Mouse (Mus musculus): Measurements from ENCODE around the gene Panx2. TPM values are rescaled to one million over a fixed set of nuclear protein-coding genes. Genes with fewer than 3 reads are reported as not detected.

The Panx2 gene
- polyA plus RNA-seq, 1 experiment from 2014 or later: 0.71 TPM

GRCm38 (mm10) chr15:89100823-89101222 lies 41.3 kb downstream of the Panx2 start:
- Histone ChIP-seq H3K4me3 (ENCODE audit: low read depth, low read length) (no peak overlapping the region), H3K9me3 (ENCODE audit: control insufficient read depth, low read length) (no peaks in the 10 kb centered on the region), H3K27ac (ENCODE audit: low read depth, low read length) (no peak overlapping the region), H3K4me2 (ENCODE audit: low read depth, low read length, severe bottlenecking) (no peak overlapping the region), H3K27me3 (ENCODE audit: control insufficient read depth, insufficient read depth, low read length) (no peaks in the 10 kb centered on the region), H3K36me3 (ENCODE audit: control insufficient read depth, insufficient read depth, low read length) (peaks cover 30% of the 10 kb centered on the region), H3K4me1 (replicated peaks; ENCODE audit: control insufficient read depth, insufficient read depth, low read length) (no peaks in the 10 kb centered on the region), H3K9ac (ENCODE audit: low read length) (no peak overlapping the region)
- no peak for DNase-seq (ENCODE audit: low spot score)
- 93% methylated on average over 12 of the region's 12 CpGs for WGBS
- ATAC-seq (replicated peaks; ENCODE audit: low FRiP score): no peak

- H3K9me3 ChIP-seq (ENCODE audit: control insufficient read depth, low read length): no peaks in the 10 kb centered on the region
- WGBS: 69% methylated on average over 5 of the region's 5 CpGs
- H3K4me2 ChIP-seq (ENCODE audit: low read depth, low read length, severe bottlenecking): no peak overlapping the region
- H3K27ac ChIP-seq (ENCODE audit: low read depth, low read length): no peak overlapping the region
- H3K9ac ChIP-seq (ENCODE audit: low read length): no peak overlapping the region
- ATAC-seq (replicated peaks; ENCODE audit: low FRiP score) (no peak), DNase-seq (ENCODE audit: low spot score) (no peak)
- no peaks in the 10 kb centered on the region for H3K4me1 ChIP-seq (replicated peaks; ENCODE audit: control insufficient read depth, insufficient read depth, low read length)
- H3K4me3 ChIP-seq (ENCODE audit: low read depth, low read length): no peak overlapping the region
- no peaks in the 10 kb centered on the region for H3K27me3 ChIP-seq (ENCODE audit: control insufficient read depth, insufficient read depth, low read length)
- H3K36me3 ChIP-seq (ENCODE audit: control insufficient read depth, insufficient read depth, low read length): peaks cover 24% of the 10 kb centered on the region
Observed at GRCm38 (mm10) chr15:89102646-89103045, 43.1 kb downstream of the Panx2 start.

GRCm38 (mm10) chr15:89103921-89104320 lies 44.4 kb downstream of the Panx2 start:
- Histone ChIP-seq H3K27me3 (ENCODE audit: control insufficient read depth, insufficient read depth, low read length) (no peaks in the 10 kb centered on the region), H3K9ac (ENCODE audit: low read length) (no peak overlapping the region), H3K9me3 (ENCODE audit: control insufficient read depth, low read length) (no peaks in the 10 kb centered on the region), H3K4me3 (ENCODE audit: low read depth, low read length) (no peak overlapping the region), H3K4me2 (ENCODE audit: low read depth, low read length, severe bottlenecking) (no peak overlapping the region), H3K4me1 (replicated peaks; ENCODE audit: control insufficient read depth, insufficient read depth, low read length) (no peaks in the 10 kb centered on the region), H3K27ac (ENCODE audit: low read depth, low read length) (no peak overlapping the region), H3K36me3 (ENCODE audit: control insufficient read depth, insufficient read depth, low read length) (peaks cover 21% of the 10 kb centered on the region; the same call in 1 of the 2 replicates)
- no peak for ATAC-seq (replicated peaks; ENCODE audit: low FRiP score)
- 91% methylated on average over 10 of the region's 10 CpGs for WGBS
- no peak for DNase-seq (ENCODE audit: low spot score)

- DNase-seq (ENCODE audit: low spot score): no peak
- Histone ChIP-seq H3K27ac (ENCODE audit: low read depth, low read length) (no peak overlapping the region), H3K27me3 (ENCODE audit: control insufficient read depth, insufficient read depth, low read length) (no peaks in the 10 kb centered on the region), H3K36me3 (ENCODE audit: control insufficient read depth, insufficient read depth, low read length) (peaks cover 19% of the 10 kb centered on the region; the same call in 1 of the 2 replicates), H3K9ac (ENCODE audit: low read length) (no peak overlapping the region), H3K4me3 (ENCODE audit: low read depth, low read length) (no peak overlapping the region), H3K4me2 (ENCODE audit: low read depth, low read length, severe bottlenecking) (no peak overlapping the region), H3K9me3 (ENCODE audit: control insufficient read depth, low read length) (no peaks in the 10 kb centered on the region), H3K4me1 (replicated peaks; ENCODE audit: control insufficient read depth, insufficient read depth, low read length) (no peaks in the 10 kb centered on the region)
- 94% methylated on average over 8 of the region's 8 CpGs for WGBS
- no peak for ATAC-seq (replicated peaks; ENCODE audit: low FRiP score)
Observed at GRCm38 (mm10) chr15:89104425-89104824, 44.9 kb downstream of the Panx2 start.

GRCm38 (mm10) chr15:89106073-89106472 lies 46.5 kb downstream of the Panx2 start:
- Histone ChIP-seq H3K4me1 (replicated peaks; ENCODE audit: control insufficient read depth, insufficient read depth, low read length) (no peaks in the 10 kb centered on the region), H3K36me3 (ENCODE audit: control insufficient read depth, insufficient read depth, low read length) (peaks cover 12% of the 10 kb centered on the region; the same call in 1 of the 2 replicates), H3K27ac (ENCODE audit: low read depth, low read length) (no peak overlapping the region), H3K9ac (ENCODE audit: low read length) (no peak overlapping the region), H3K4me2 (ENCODE audit: low read depth, low read length, severe bottlenecking) (no peak overlapping the region), H3K9me3 (ENCODE audit: control insufficient read depth, low read length) (no peaks in the 10 kb centered on the region), H3K4me3 (ENCODE audit: low read depth, low read length) (no peak overlapping the region), H3K27me3 (ENCODE audit: control insufficient read depth, insufficient read depth, low read length) (no peaks in the 10 kb centered on the region)
- ATAC-seq (replicated peaks; ENCODE audit: low FRiP score) (no peak), DNase-seq (ENCODE audit: low spot score) (no peak)
- WGBS: 91% methylated on average over 13 of the region's 13 CpGs

- H3K4me1 ChIP-seq (replicated peaks; ENCODE audit: control insufficient read depth, insufficient read depth, low read length): no peaks in the 10 kb centered on the region
- no peak overlapping the region for H3K4me3 ChIP-seq (ENCODE audit: low read depth, low read length)
- H3K36me3 ChIP-seq (ENCODE audit: control insufficient read depth, insufficient read depth, low read length): peaks cover 12% of the 10 kb centered on the region; the same call in 1 of the 2 replicates
- no peaks in the 10 kb centered on the region for H3K9me3 ChIP-seq (ENCODE audit: control insufficient read depth, low read length)
- WGBS: 93% methylated on average over 1 of the region's 1 CpGs
- H3K27me3 ChIP-seq (ENCODE audit: control insufficient read depth, insufficient read depth, low read length): no peaks in the 10 kb centered on the region
- H3K9ac ChIP-seq (ENCODE audit: low read length): no peak overlapping the region
- H3K27ac ChIP-seq (ENCODE audit: low read depth, low read length): no peak overlapping the region
- ATAC-seq (replicated peaks; ENCODE audit: low FRiP score) (no peak), DNase-seq (ENCODE audit: low spot score) (no peak)
- H3K4me2 ChIP-seq (ENCODE audit: low read depth, low read length, severe bottlenecking): no peak overlapping the region
Observed at GRCm38 (mm10) chr15:89106976-89107375, 47.4 kb downstream of the Panx2 start.

- H3K4me1 ChIP-seq (replicated peaks; ENCODE audit: control insufficient read depth, insufficient read depth, low read length): no peaks in the 10 kb centered on the region
- 85% methylated on average over 9 of the region's 9 CpGs for WGBS
- H3K27ac ChIP-seq (ENCODE audit: low read depth, low read length): no peak overlapping the region
- H3K36me3 ChIP-seq (ENCODE audit: control insufficient read depth, insufficient read depth, low read length): peaks cover 3% of the 10 kb centered on the region; the same call in 1 of the 2 replicates
- no peak overlapping the region for H3K4me3 ChIP-seq (ENCODE audit: low read depth, low read length)
- H3K9ac ChIP-seq (ENCODE audit: low read length): no peak overlapping the region
- H3K27me3 ChIP-seq (ENCODE audit: control insufficient read depth, insufficient read depth, low read length): no peaks in the 10 kb centered on the region
- DNase-seq (ENCODE audit: low spot score): no peak
- H3K9me3 ChIP-seq (ENCODE audit: control insufficient read depth, low read length): no peaks in the 10 kb centered on the region
- ATAC-seq (replicated peaks; ENCODE audit: low FRiP score): no peak
- no peak overlapping the region for H3K4me2 ChIP-seq (ENCODE audit: low read depth, low read length, severe bottlenecking)
Observed at GRCm38 (mm10) chr15:89110147-89110546, 50.6 kb downstream of the Panx2 start.

GRCm38 (mm10) chr15:89118007-89118406 lies 58.5 kb downstream of the Panx2 start:
- peaks cover 8% of the 10 kb centered on the region for H3K36me3 ChIP-seq (ENCODE audit: control insufficient read depth, insufficient read depth, low read length)
- no peak overlapping the region for H3K9ac ChIP-seq (ENCODE audit: low read length)
- H3K4me1 ChIP-seq (replicated peaks; ENCODE audit: control insufficient read depth, insufficient read depth, low read length): peaks cover 12% of the 10 kb centered on the region
- DNase-seq (ENCODE audit: low spot score): no peak
- no peak for ATAC-seq (replicated peaks; ENCODE audit: low FRiP score)
- H3K9me3 ChIP-seq (ENCODE audit: control insufficient read depth, low read length): no peaks in the 10 kb centered on the region
- no peak overlapping the region for H3K27ac ChIP-seq (ENCODE audit: low read depth, low read length)
- no peak overlapping the region for H3K4me2 ChIP-seq (ENCODE audit: low read depth, low read length, severe bottlenecking)
- H3K27me3 ChIP-seq (ENCODE audit: control insufficient read depth, insufficient read depth, low read length): no peaks in the 10 kb centered on the region
- H3K4me3 ChIP-seq (ENCODE audit: low read depth, low read length): no peak overlapping the region

GRCm38 (mm10) chr15:89122649-89123366 lies 63.3 kb downstream of the Panx2 start, which contains the start of gene Tubgcp6:
Gene Tubgcp6 (minus strand): TSS chr15:89123112.
- H3K4me2 ChIP-seq (ENCODE audit: low read depth, low read length, severe bottlenecking): peak within 1 kb of the TSS; percentile 93
- DNase-seq (ENCODE audit: low spot score) (peak; percentile 97), ATAC-seq (replicated peaks; ENCODE audit: low FRiP score) (peak; percentile 83)
- H3K9ac ChIP-seq (ENCODE audit: low read length): peak within 1 kb of the TSS; percentile 80
- peaks cover 21% of the 10 kb centered on the region for H3K4me1 ChIP-seq (replicated peaks; ENCODE audit: control insufficient read depth, insufficient read depth, low read length)
- under 1% methylated on average over 47 of the region's 47 CpGs for WGBS
- H3K27ac ChIP-seq (ENCODE audit: low read depth, low read length): peak within 1 kb of the TSS; percentile 26; the same call in 1 of the 2 replicates
- no peaks in the 10 kb centered on the region for H3K27me3 ChIP-seq (ENCODE audit: control insufficient read depth, insufficient read depth, low read length)
- H3K4me3 ChIP-seq (ENCODE audit: low read depth, low read length): peak within 1 kb of the TSS; percentile 96
- H3K9me3 ChIP-seq (ENCODE audit: control insufficient read depth, low read length): no peaks in the 10 kb centered on the region
- H3K36me3 ChIP-seq (ENCODE audit: control insufficient read depth, insufficient read depth, low read length): no peaks in the 10 kb centered on the region

Data from forebrain, embryonic 11.5 days (tissue).